Mouse (Mus musculus) limb, embryonic 13.5 days (tissue): Measurements from ENCODE around the gene Slc35b4. TPM values are rescaled to one million over a fixed set of nuclear protein-coding genes. Genes with fewer than 3 reads are reported as not detected.

Experiments used
- ATAC-seq: fragments of 200-750 bp; cut with Nextera tagmentation; 2 replicates; pipeline ENCODE4 v1.8.0; 2017; ENCODE audit warnings: low read depth, moderate number of reproducible peaks, moderate TSS enrichment; ENCODE audit not compliant: low FRiP score
- H3K27ac ChIP-seq: fragments of 300-500 bp; sonication (generic); 2 replicates; pipeline ENCODE4 v1.5.1; 2015; ENCODE audit warnings: inconsistent platforms, mild to moderate bottlenecking, moderate library complexity
- H3K27me3 ChIP-seq: fragments of 300-500 bp; sonication (generic); 2 replicates; pipeline ENCODE4 v1.6.1; 2015; ENCODE audit warnings: mild to moderate bottlenecking, inconsistent platforms
- H3K36me3 ChIP-seq: fragments of 300-500 bp; sonication (generic); 2 replicates; pipeline ENCODE4 v1.6.1; 2015; ENCODE audit warnings: inconsistent platforms, mild to moderate bottlenecking, moderate library complexity
- H3K4me1 ChIP-seq: fragments of 300-500 bp; sonication (generic); 2 replicates; pipeline ENCODE4 v1.6.1; 2015; ENCODE audit warnings: inconsistent platforms
- H3K4me2 ChIP-seq: fragments of 300-500 bp; sonication (generic); replicated peaks from 2 replicates; pipeline ENCODE4 v1.6.1; 2015; ENCODE audit warnings: inconsistent platforms, mild to moderate bottlenecking, moderate library complexity
- H3K4me3 ChIP-seq: fragments of 300-500 bp; sonication (generic); 2 replicates; pipeline ENCODE4 v1.5.1; 2015; ENCODE audit warnings: moderate library complexity, mild to moderate bottlenecking, inconsistent platforms
- H3K9ac ChIP-seq: fragments of 300-500 bp; sonication (generic); 2 replicates; pipeline ENCODE4 v1.6.1; 2015; ENCODE audit warnings: mild to moderate bottlenecking, inconsistent platforms
- H3K9me3 ChIP-seq: fragments of 300-500 bp; sonication (generic); 2 replicates; pipeline ENCODE4 v1.6.1; 2016; ENCODE audit warnings: inconsistent platforms
- WGBS: fragments of 180-500 bp; shearing (Covaris S2); methylation state at CpG from one replicate; pipeline ENCODE4 v1.1.7; 2015; 5-methylcytosine and 5-hydroxymethylcytosine counted together
- polyA plus RNA-seq: library from polyadenylated mRNA; unstranded; fragments of >200 nt; fragmentation: Nextera tagmentation; extraction: Ambion mirVana; gene quantifications from 2 replicates; pipeline ENCODE4 v1.2.1, GENCODE M21; 2015

Slc35b4 gene
- polyA plus RNA-seq, 1 experiment from 2014 or later: 50.8 TPM

DNA sequence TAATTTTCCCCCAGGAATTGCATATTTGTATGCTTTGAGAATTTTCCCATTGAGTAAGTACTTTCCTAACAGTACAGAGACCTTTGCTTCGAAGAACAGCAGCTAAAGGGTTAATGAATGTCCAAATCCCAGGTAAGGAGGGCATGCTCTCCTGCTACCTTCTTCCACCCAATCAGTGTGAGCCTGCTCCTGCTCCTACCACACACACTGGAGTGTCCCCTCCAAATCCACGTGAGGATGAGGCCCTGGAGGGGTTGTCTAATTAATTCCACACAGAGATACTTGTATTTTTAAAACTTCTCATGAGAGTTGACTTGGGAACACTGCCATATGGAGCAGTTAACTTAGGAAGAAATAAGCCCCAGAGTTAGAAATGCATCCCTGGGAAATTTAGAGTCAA lies 14.3 kb downstream of the Slc35b4 start:
- Histone ChIP-seq H3K36me3 (peaks cover 87% of the 10 kb centered on the region), H3K27ac (no peak overlapping the region), H3K4me2 (no peak overlapping the region), H3K9ac (no peak overlapping the region), H3K27me3 (peaks cover 36% of the 10 kb centered on the region), H3K4me1 (no peaks in the 10 kb centered on the region; the same call in 1 of the 2 replicates), H3K9me3 (no peaks in the 10 kb centered on the region), H3K4me3 (no peak overlapping the region)
- 53% methylated on average over 2 of the region's 2 CpGs for WGBS
- ATAC-seq: no peak; the same call in 1 of the 2 replicates

GRCm38 (mm10) chr6:34161511-34161910 lies 15.4 kb downstream of the Slc35b4 start:
- H3K9ac ChIP-seq: no peak overlapping the region
- no peak overlapping the region for H3K4me3 ChIP-seq
- no peaks in the 10 kb centered on the region for H3K9me3 ChIP-seq
- H3K27me3 ChIP-seq: peaks cover 41% of the 10 kb centered on the region
- H3K27ac ChIP-seq: no peak overlapping the region
- ATAC-seq: no peak
- H3K36me3 ChIP-seq: peaks cover 85% of the 10 kb centered on the region
- WGBS: 94% methylated on average over 7 of the region's 7 CpGs
- H3K4me1 ChIP-seq: peaks cover 6% of the 10 kb centered on the region
- H3K4me2 ChIP-seq: no peak overlapping the region

DNA sequence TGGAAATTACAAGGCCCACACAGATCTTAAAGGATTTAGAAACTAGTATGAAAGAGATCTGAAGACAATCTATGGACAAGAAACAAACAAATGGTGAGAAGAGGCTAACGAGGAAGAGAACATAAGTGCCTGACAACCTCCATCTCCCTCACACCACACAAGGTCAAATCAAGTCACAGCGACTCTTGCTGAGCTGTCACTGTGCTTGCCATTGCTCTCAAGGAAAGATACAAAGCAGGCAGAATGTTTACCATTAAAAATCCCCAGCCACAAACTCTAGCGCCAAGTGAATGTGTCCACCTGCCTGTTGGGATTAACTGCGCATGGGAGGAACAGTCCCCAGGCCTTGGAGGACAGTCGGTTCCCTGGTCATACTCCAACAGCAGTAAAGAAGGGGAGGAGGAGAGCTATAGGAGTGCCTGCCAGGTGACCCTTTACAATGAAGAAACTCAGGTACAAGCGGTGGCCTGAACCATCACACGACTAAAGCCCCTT lies 16.0 kb downstream of the Slc35b4 start:
- 92% methylated on average over 7 of the region's 7 CpGs for WGBS
- Histone ChIP-seq H3K4me2 (no peak overlapping the region), H3K27ac (no peak overlapping the region), H3K9me3 (no peaks in the 10 kb centered on the region), H3K9ac (no peak overlapping the region), H3K27me3 (peaks cover 44% of the 10 kb centered on the region), H3K4me3 (no peak overlapping the region), H3K4me1 (peaks cover 12% of the 10 kb centered on the region), H3K36me3 (peaks cover 79% of the 10 kb centered on the region)
- no peak for ATAC-seq

- Histone ChIP-seq H3K4me2 (no peak overlapping the region), H3K9me3 (no peaks in the 10 kb centered on the region), H3K4me3 (no peak overlapping the region), H3K9ac (no peak overlapping the region), H3K27ac (no peak overlapping the region), H3K27me3 (peaks cover 50% of the 10 kb centered on the region), H3K4me1 (peaks cover 12% of the 10 kb centered on the region), H3K36me3 (peaks cover 72% of the 10 kb centered on the region)
- WGBS: 88% methylated on average over 23 of the region's 23 CpGs
- ATAC-seq: no peak
Observed at GRCm38 (mm10) chr6:34159998-34160815, 16.7 kb downstream of the Slc35b4 start.

- Histone ChIP-seq H3K4me3 (no peak overlapping the region), H3K9ac (no peak overlapping the region), H3K4me1 (peaks cover 39% of the 10 kb centered on the region), H3K36me3 (peaks cover 56% of the 10 kb centered on the region), H3K27ac (no peak overlapping the region), H3K9me3 (no peaks in the 10 kb centered on the region), H3K4me2 (no peak overlapping the region), H3K27me3 (peaks cover 66% of the 10 kb centered on the region)
- ATAC-seq: no peak
- 77% methylated on average over 14 of the region's 14 CpGs for WGBS
Observed at GRCm38 (mm10) chr6:34156841-34157748, 19.8 kb downstream of the Slc35b4 start.

GRCm38 (mm10) chr6:34156057-34156456 lies 20.9 kb downstream of the Slc35b4 start:
- peaks cover 39% of the 10 kb centered on the region for H3K4me1 ChIP-seq
- H3K4me2 ChIP-seq: no peak overlapping the region
- no peak overlapping the region for H3K4me3 ChIP-seq
- H3K27me3 ChIP-seq: peaks cover 70% of the 10 kb centered on the region
- WGBS: 45% methylated on average over 5 of the region's 5 CpGs
- peaks cover 47% of the 10 kb centered on the region for H3K36me3 ChIP-seq
- no peak for ATAC-seq
- H3K9me3 ChIP-seq: no peaks in the 10 kb centered on the region
- no peak overlapping the region for H3K9ac ChIP-seq
- H3K27ac ChIP-seq: no peak overlapping the region

- 88% methylated on average over 15 of the region's 15 CpGs for WGBS
- no peak overlapping the region; the same call in 1 of the 2 replicates for H3K27ac ChIP-seq
- no peak for ATAC-seq
- no peaks in the 10 kb centered on the region for H3K9me3 ChIP-seq
- peaks cover 65% of the 10 kb centered on the region for H3K27me3 ChIP-seq
- H3K9ac ChIP-seq: no peak overlapping the region
- H3K4me1 ChIP-seq: peaks cover 39% of the 10 kb centered on the region
- no peak overlapping the region for H3K4me2 ChIP-seq
- peaks cover 39% of the 10 kb centered on the region for H3K36me3 ChIP-seq
- H3K4me3 ChIP-seq: no peak overlapping the region
Observed at GRCm38 (mm10) chr6:34155137-34155804, 21.6 kb downstream of the Slc35b4 start.

DNA sequence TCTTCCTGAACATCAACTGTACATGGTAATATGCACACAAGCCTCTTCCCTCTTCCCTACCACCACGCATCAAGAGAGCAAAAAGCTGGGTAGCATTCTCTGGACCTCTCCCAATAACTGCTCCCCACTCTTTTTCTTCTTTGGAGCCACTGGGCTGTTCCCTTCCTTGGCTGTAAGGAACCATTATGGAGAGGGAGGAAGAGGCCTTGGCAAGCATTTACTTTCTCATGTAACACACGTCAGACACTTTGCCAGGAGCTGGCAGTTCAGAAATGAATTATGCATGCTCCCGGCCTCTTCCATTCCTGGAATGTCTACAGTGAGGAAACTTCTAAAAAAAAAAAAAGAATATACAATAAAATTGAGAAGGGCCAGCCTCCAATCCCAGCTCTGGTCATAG lies 22.7 kb downstream of the Slc35b4 start:
- Histone ChIP-seq H3K4me2 (peak overlapping the region; percentile 21; the same call in 1 of the 2 replicates), H3K27ac (peak overlapping the region; percentile 75; the same call in 1 of the 2 replicates), H3K9me3 (no peaks in the 10 kb centered on the region), H3K4me3 (no peak overlapping the region), H3K4me1 (peaks cover 39% of the 10 kb centered on the region), H3K27me3 (peaks cover 64% of the 10 kb centered on the region), H3K9ac (no peak overlapping the region), H3K36me3 (peaks cover 28% of the 10 kb centered on the region)
- 47% methylated on average over 3 of the region's 3 CpGs for WGBS
- peak; percentile 19; the same call in 1 of the 2 replicates for ATAC-seq

DNA sequence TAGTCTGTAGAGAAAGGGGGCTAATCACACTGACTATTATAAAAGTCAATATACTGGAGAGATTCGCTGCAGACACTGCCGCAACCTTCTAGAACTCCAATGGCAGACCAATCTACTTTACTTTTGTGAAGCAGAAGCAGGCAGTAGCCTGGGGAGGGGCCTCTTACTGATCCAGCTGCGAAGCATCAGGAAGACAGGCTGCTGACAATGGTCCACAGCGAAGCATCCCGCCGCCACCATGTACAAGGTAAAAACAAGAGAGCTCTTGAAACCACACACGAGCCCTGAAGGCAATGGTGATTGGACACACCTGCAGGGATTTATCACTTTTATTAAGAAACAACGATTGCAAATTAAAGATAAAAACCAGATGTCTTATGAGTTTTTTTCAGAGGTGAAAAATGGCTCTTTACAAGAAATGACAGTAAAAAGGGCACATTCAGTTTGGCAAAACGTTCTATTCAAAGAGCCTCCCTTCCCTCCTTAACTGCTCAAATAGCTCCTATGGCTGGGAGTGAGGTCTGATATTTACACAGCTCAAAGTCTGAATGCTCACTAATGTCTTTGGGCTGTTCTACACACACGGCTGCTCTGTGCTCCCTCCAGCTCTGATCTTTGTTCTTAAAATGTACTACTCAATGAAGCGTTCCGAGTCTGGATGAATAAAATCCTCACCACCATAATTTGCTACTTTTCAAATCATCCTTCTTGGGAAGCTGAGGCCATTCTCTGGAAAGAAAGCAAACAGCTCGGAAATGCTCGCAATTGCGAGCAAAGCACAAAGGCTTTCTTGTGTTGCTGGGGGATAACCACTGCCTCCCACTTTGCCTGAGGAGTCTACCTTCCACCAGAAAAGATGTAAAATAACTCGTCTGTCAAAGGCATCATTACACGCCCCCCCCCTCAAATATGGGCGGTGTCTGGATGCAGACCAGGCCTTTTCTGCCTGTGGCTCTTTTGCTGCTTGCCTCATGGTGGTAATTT lies 23.6 kb downstream of the Slc35b4 start:
- Histone ChIP-seq H3K4me3 (no peak overlapping the region), H3K4me1 (peaks cover 39% of the 10 kb centered on the region), H3K36me3 (peaks cover 20% of the 10 kb centered on the region), H3K4me2 (peak overlapping the region; percentile 21; the same call in 1 of the 2 replicates), H3K27me3 (peaks cover 61% of the 10 kb centered on the region), H3K27ac (peak overlapping the region; percentile 75; the same call in 1 of the 2 replicates), H3K9me3 (no peaks in the 10 kb centered on the region), H3K9ac (no peak overlapping the region)
- ATAC-seq: no peak
- WGBS: 50% methylated on average over 18 of the region's 18 CpGs

DNA sequence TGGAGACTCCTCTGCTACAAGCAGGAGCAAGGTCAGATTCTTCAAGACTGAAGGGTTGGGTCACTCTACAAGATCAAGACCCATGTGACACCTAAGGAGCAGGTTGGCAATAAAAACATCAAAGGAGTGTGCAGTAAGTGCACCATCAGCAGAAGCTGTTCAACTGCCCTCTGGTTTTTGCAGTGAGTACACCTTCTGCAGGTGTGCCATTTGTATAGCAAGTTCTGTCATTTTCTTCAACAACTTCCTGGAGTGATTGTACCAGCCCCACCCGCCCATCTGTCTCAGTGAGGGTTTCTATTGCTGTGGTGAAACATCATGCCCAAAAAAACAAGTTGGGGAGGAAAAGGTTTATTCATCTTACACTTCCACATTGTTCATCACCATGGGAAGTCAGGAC lies 27.1 kb downstream of the Slc35b4 start:
- H3K27ac ChIP-seq: no peak overlapping the region
- H3K9me3 ChIP-seq: 0 out of 2 replicates have a peak, but pooled peaks cover 5% of the 10 kb centered on the region
- no peak overlapping the region for H3K4me3 ChIP-seq
- H3K36me3 ChIP-seq: peaks cover 3% of the 10 kb centered on the region; the same call in 1 of the 2 replicates
- WGBS: 83% methylated on average over 1 of the region's 1 CpGs
- no peak overlapping the region for H3K9ac ChIP-seq
- ATAC-seq: no peak
- H3K27me3 ChIP-seq: peaks cover 49% of the 10 kb centered on the region
- peaks cover 24% of the 10 kb centered on the region for H3K4me1 ChIP-seq
- H3K4me2 ChIP-seq: no peak overlapping the region
